Mouse (Mus musculus): ENCODE data around the gene Vps4a. TPM values are rescaled to one million over a fixed set of nuclear protein-coding genes. Genes with fewer than 3 reads are reported as not detected.
A peak's percentile ranks its signal among the peaks of the same experiment; 100 is the strongest.
"Not testable (repeated sequence)": the region's sequence is repeated elsewhere in the genome, so short reads cannot be mapped to it uniquely, and the experiment has no call there.

Vps4a gene
- 53.6 and 55.9 TPM in 2 replicates for polyA plus RNA-seq (2014; fragmentation: Nextera tagmentation; extraction: Ambion mirVana)

GRCm38 (mm10) chr8:107030650-107031576 is at the start of gene Vps4a:
Gene Vps4a (plus strand): TSS chr8:107031222.
- Histone ChIP-seq H3K4me3 (ENCODE audit: control insufficient read depth in 1 of 2, insufficient read depth in 1 of 2, low read depth in 1 of 2, low read length in 2 of 2) (peak within 1 kb of the TSS; percentile 93 to 99), H3K27me3 (ENCODE audit: control insufficient read depth, insufficient read depth, low read length) (no peaks in the 10 kb centered on the region), H3K36me3 (ENCODE audit: control insufficient read depth, insufficient read depth, low read length) (0 out of 2 replicates have a peak, but pooled peaks cover 7% of the 10 kb centered on the region), H3K9ac (ENCODE audit: low read length) (peak within 1 kb of the TSS; percentile 96), H3K27ac (replicated peaks in 1 of 2; ENCODE audit: control insufficient read depth in 1 of 2, insufficient read depth in 1 of 2, low read depth in 2 of 2, low read length in 2 of 2) (peak within 1 kb of the TSS; percentile 83), H3K9me3 (ENCODE audit: control insufficient read depth, low read length) (no peaks in the 10 kb centered on the region), H3K4me1 (ENCODE audit: control insufficient read depth in 2 of 2, insufficient read depth in 2 of 2, low read length in 2 of 2) (peaks cover 4 to 17% of the 10 kb centered on the region in 2 experiments), H3K4me2 (ENCODE audit: low read length) (peak within 1 kb of the TSS; percentile 88)
- ATAC-seq (ENCODE audit: insufficient number of reproducible peaks, insufficient read depth, low FRiP score, low read depth), result peak; percentile 93
- 4% methylated on average over 64 of the region's 66 CpGs for WGBS

- no peak overlapping the region for H3K27ac ChIP-seq (replicated peaks in 1 of 2; ENCODE audit: control insufficient read depth in 1 of 2, insufficient read depth in 1 of 2, low read depth in 2 of 2, low read length in 2 of 2)
- H3K36me3 ChIP-seq (ENCODE audit: control insufficient read depth, insufficient read depth, low read length), result peaks cover 23% of the 10 kb centered on the region
- H3K4me2 ChIP-seq (ENCODE audit: low read length), result no peak overlapping the region
- H3K27me3 ChIP-seq (ENCODE audit: control insufficient read depth, insufficient read depth, low read length), result no peaks in the 10 kb centered on the region
- H3K4me1 ChIP-seq (ENCODE audit: control insufficient read depth in 2 of 2, insufficient read depth in 2 of 2, low read length in 2 of 2), result no peaks in the 10 kb centered on the region
- no peak for ATAC-seq (ENCODE audit: insufficient number of reproducible peaks, insufficient read depth, low FRiP score, low read depth)
- 87% methylated on average over 9 of the region's 9 CpGs for WGBS
- no peaks in the 10 kb centered on the region for H3K9me3 ChIP-seq (ENCODE audit: control insufficient read depth, low read length)
- no peak overlapping the region for H3K4me3 ChIP-seq (ENCODE audit: control insufficient read depth in 1 of 2, insufficient read depth in 1 of 2, low read depth in 1 of 2, low read length in 2 of 2)
- H3K9ac ChIP-seq (ENCODE audit: low read length), result no peak overlapping the region
Measured at GRCm38 (mm10) chr8:106985404-106985821, 45.6 kb upstream of the Vps4a start.

GRCm38 (mm10) chr8:106985951-106986350 is 45.1 kb upstream of the Vps4a start:
- Histone ChIP-seq H3K9me3 (ENCODE audit: control insufficient read depth, low read length) (no peaks in the 10 kb centered on the region), H3K9ac (ENCODE audit: low read length) (no peak overlapping the region), H3K4me2 (ENCODE audit: low read length) (no peak overlapping the region), H3K36me3 (ENCODE audit: control insufficient read depth, insufficient read depth, low read length) (peaks cover 23% of the 10 kb centered on the region), H3K27me3 (ENCODE audit: control insufficient read depth, insufficient read depth, low read length) (no peaks in the 10 kb centered on the region), H3K27ac (replicated peaks in 1 of 2; ENCODE audit: control insufficient read depth in 1 of 2, insufficient read depth in 1 of 2, low read depth in 2 of 2, low read length in 2 of 2) (no peak overlapping the region), H3K4me3 (ENCODE audit: control insufficient read depth in 1 of 2, insufficient read depth in 1 of 2, low read depth in 1 of 2, low read length in 2 of 2) (no peak overlapping the region), H3K4me1 (ENCODE audit: control insufficient read depth in 2 of 2, insufficient read depth in 2 of 2, low read length in 2 of 2) (no peaks in the 10 kb centered on the region)
- ATAC-seq (ENCODE audit: insufficient number of reproducible peaks, insufficient read depth, low FRiP score, low read depth), result no peak

- Histone ChIP-seq H3K4me2 (ENCODE audit: low read length) (no peak overlapping the region), H3K9ac (ENCODE audit: low read length) (no peak overlapping the region), H3K9me3 (ENCODE audit: control insufficient read depth, low read length) (no peaks in the 10 kb centered on the region), H3K4me3 (ENCODE audit: control insufficient read depth in 1 of 2, insufficient read depth in 1 of 2, low read depth in 1 of 2, low read length in 2 of 2) (no peak overlapping the region), H3K27me3 (ENCODE audit: control insufficient read depth, insufficient read depth, low read length) (no peaks in the 10 kb centered on the region), H3K4me1 (ENCODE audit: control insufficient read depth in 2 of 2, insufficient read depth in 2 of 2, low read length in 2 of 2) (no peaks in the 10 kb centered on the region), H3K36me3 (ENCODE audit: control insufficient read depth, insufficient read depth, low read length) (peaks cover 23% of the 10 kb centered on the region), H3K27ac (replicated peaks in 1 of 2; ENCODE audit: control insufficient read depth in 1 of 2, insufficient read depth in 1 of 2, low read depth in 2 of 2, low read length in 2 of 2) (no peak overlapping the region)
- ATAC-seq (ENCODE audit: insufficient number of reproducible peaks, insufficient read depth, low FRiP score, low read depth), result no peak
Measured at GRCm38 (mm10) chr8:106987557-106987956, 43.5 kb upstream of the Vps4a start.

- H3K4me1 ChIP-seq (ENCODE audit: control insufficient read depth in 2 of 2, insufficient read depth in 2 of 2, low read length in 2 of 2), result no peaks in the 10 kb centered on the region
- no peak overlapping the region for H3K9ac ChIP-seq (ENCODE audit: low read length)
- WGBS, result 85% methylated on average over 7 of the region's 7 CpGs
- H3K9me3 ChIP-seq (ENCODE audit: control insufficient read depth, low read length), result no peaks in the 10 kb centered on the region
- H3K27me3 ChIP-seq (ENCODE audit: control insufficient read depth, insufficient read depth, low read length), result no peaks in the 10 kb centered on the region
- H3K27ac ChIP-seq (replicated peaks in 1 of 2; ENCODE audit: control insufficient read depth in 1 of 2, insufficient read depth in 1 of 2, low read depth in 2 of 2, low read length in 2 of 2), result no peak overlapping the region
- H3K36me3 ChIP-seq (ENCODE audit: control insufficient read depth, insufficient read depth, low read length), result peaks cover 31% of the 10 kb centered on the region
- no peak overlapping the region for H3K4me2 ChIP-seq (ENCODE audit: low read length)
- H3K4me3 ChIP-seq (ENCODE audit: control insufficient read depth in 1 of 2, insufficient read depth in 1 of 2, low read depth in 1 of 2, low read length in 2 of 2), result no peak overlapping the region
- no peak for ATAC-seq (ENCODE audit: insufficient number of reproducible peaks, insufficient read depth, low FRiP score, low read depth)
Measured at GRCm38 (mm10) chr8:106991393-106991792, 39.6 kb upstream of the Vps4a start.

GRCm38 (mm10) chr8:106996339-106996738 is 34.7 kb upstream of the Vps4a start:
- H3K27ac ChIP-seq (replicated peaks in 1 of 2; ENCODE audit: control insufficient read depth in 1 of 2, insufficient read depth in 1 of 2, low read depth in 2 of 2, low read length in 2 of 2); H3K9me3 ChIP-seq (ENCODE audit: control insufficient read depth, low read length); H3K4me3 ChIP-seq (ENCODE audit: control insufficient read depth in 1 of 2, insufficient read depth in 1 of 2, low read depth in 1 of 2, low read length in 2 of 2); H3K27me3 ChIP-seq (ENCODE audit: control insufficient read depth, insufficient read depth, low read length); ATAC-seq (ENCODE audit: insufficient number of reproducible peaks, insufficient read depth, low FRiP score, low read depth); H3K4me2 ChIP-seq (ENCODE audit: low read length); H3K4me1 ChIP-seq (ENCODE audit: control insufficient read depth in 2 of 2, insufficient read depth in 2 of 2, low read length in 2 of 2); H3K9ac ChIP-seq (ENCODE audit: low read length): not testable (repeated sequence)
- H3K36me3 ChIP-seq (ENCODE audit: control insufficient read depth, insufficient read depth, low read length), result peaks cover 50% of the 10 kb centered on the region
- 84% methylated on average over 4 of the region's 4 CpGs for WGBS

GRCm38 (mm10) chr8:106997416-106997815 is 33.6 kb upstream of the Vps4a start:
- no peak overlapping the region for H3K4me3 ChIP-seq (ENCODE audit: control insufficient read depth in 1 of 2, insufficient read depth in 1 of 2, low read depth in 1 of 2, low read length in 2 of 2)
- no peak overlapping the region for H3K4me2 ChIP-seq (ENCODE audit: low read length)
- no peaks in the 10 kb centered on the region for H3K4me1 ChIP-seq (ENCODE audit: control insufficient read depth in 2 of 2, insufficient read depth in 2 of 2, low read length in 2 of 2)
- no peak for ATAC-seq (ENCODE audit: insufficient number of reproducible peaks, insufficient read depth, low FRiP score, low read depth)
- no peaks in the 10 kb centered on the region for H3K27me3 ChIP-seq (ENCODE audit: control insufficient read depth, insufficient read depth, low read length)
- no peak overlapping the region for H3K27ac ChIP-seq (replicated peaks in 1 of 2; ENCODE audit: control insufficient read depth in 1 of 2, insufficient read depth in 1 of 2, low read depth in 2 of 2, low read length in 2 of 2)
- WGBS, result 75% methylated on average over 4 of the region's 4 CpGs
- no peaks in the 10 kb centered on the region for H3K9me3 ChIP-seq (ENCODE audit: control insufficient read depth, low read length)
- peaks cover 43% of the 10 kb centered on the region for H3K36me3 ChIP-seq (ENCODE audit: control insufficient read depth, insufficient read depth, low read length)
- H3K9ac ChIP-seq (ENCODE audit: low read length), result no peak overlapping the region

Data from heart, embryonic 14.5 days (tissue).